Mouse (Mus musculus): Measurements from ENCODE around the gene Ankrd44. TPM values are rescaled to one million over a fixed set of nuclear protein-coding genes. Genes with fewer than 3 reads are reported as not detected.

Ankrd44 gene
- total RNA-seq, 1 experiment, result 10.2 TPM

DNA sequence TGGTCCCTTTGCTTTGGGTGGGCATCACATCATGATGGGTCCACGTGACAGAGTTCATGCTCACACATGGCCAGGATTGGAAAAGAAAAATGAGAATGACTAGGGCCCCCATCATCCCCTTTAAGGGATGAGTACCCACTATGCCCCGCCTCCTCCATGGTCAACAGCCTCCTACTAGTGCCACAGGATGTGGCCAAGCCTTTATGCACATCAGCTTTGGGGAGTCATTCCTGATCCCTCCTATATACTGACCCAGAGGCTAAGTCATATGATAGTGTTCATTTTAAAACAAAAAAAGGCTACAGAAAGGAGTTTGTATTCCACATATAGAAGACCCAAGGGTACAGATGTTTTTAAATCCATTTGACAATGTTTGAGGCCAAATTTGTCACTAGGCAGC, 287.1 kb downstream of the Ankrd44 start:
- H3K9ac ChIP-seq (ENCODE audit: insufficient read depth, low read depth, low read length, poor library complexity, severe bottlenecking), result no peak overlapping the region
- no peak overlapping the region for H3K4me3 ChIP-seq (ENCODE audit: insufficient read depth in 1 of 2, low read depth in 1 of 2, low read length in 2 of 2, poor library complexity in 1 of 2, severe bottlenecking in 1 of 2)
- no peaks in the 10 kb centered on the region for H3K36me3 ChIP-seq (ENCODE audit: control insufficient read depth, insufficient read depth, low read length, poor library complexity, severe bottlenecking)
- no peak for DNase-seq (ENCODE audit: low read depth, low spot score)
- no peaks in the 10 kb centered on the region for H3K9me3 ChIP-seq (ENCODE audit: control insufficient read depth, insufficient read depth, low read depth, low read length)
- H3K4me1 ChIP-seq (ENCODE audit: control insufficient read depth in 2 of 2, insufficient read depth in 2 of 2, low read length in 2 of 2, poor library complexity in 1 of 2), result no peaks in the 10 kb centered on the region
- no peak for TF ChIP-seq ZNF384 (IDR thresholded peaks at IDR 0.05; ENCODE audit: low read depth, low read length)
- TF ChIP-seq CHD2 (IDR thresholded peaks at IDR 0.05; ENCODE audit: low read depth, low read length), result no peak
- TF ChIP-seq HCFC1 (IDR thresholded peaks at IDR 0.05; ENCODE audit: borderline replicate concordance, insufficient read depth, low read length), result no peak
- in situ Hi-C loops (cut with MboI; ENCODE audit: low sequenced_read_pairs in 2 of 2, unreplicated experiment in 2 of 2), result no loop called here
- no peak overlapping the region for H3K27ac ChIP-seq (ENCODE audit: insufficient read depth, low read depth, low read length, poor library complexity, severe bottlenecking)

- TF ChIP-seq ZC3H11A (IDR thresholded peaks at IDR 0.05; ENCODE audit: borderline replicate concordance, low read depth, low read length) (no peak), MAFK (IDR thresholded peaks at IDR 0.05; ENCODE audit: insufficient read depth, low read depth, low read length) (no peak), ZNF384 (IDR thresholded peaks at IDR 0.05; ENCODE audit: low read depth, low read length) (no peak), HCFC1 (IDR thresholded peaks at IDR 0.05; ENCODE audit: borderline replicate concordance, insufficient read depth, low read length) (no peak), CHD2 (IDR thresholded peaks at IDR 0.05; ENCODE audit: low read depth, low read length) (no peak)
- in situ Hi-C loops (cut with MboI; ENCODE audit: low sequenced_read_pairs in 2 of 2, unreplicated experiment in 2 of 2), result no loop called here
- DNase-seq (ENCODE audit: low read depth, low spot score), result no peak
- no peak overlapping the region for H3K4me3 ChIP-seq (ENCODE audit: insufficient read depth in 1 of 2, low read depth in 1 of 2, low read length in 2 of 2, poor library complexity in 1 of 2, severe bottlenecking in 1 of 2)
- no peaks in the 10 kb centered on the region for H3K4me1 ChIP-seq (ENCODE audit: control insufficient read depth in 2 of 2, insufficient read depth in 2 of 2, low read length in 2 of 2, poor library complexity in 1 of 2)
- no peaks in the 10 kb centered on the region for H3K9me3 ChIP-seq (ENCODE audit: control insufficient read depth, insufficient read depth, low read depth, low read length)
- no peak overlapping the region for H3K9ac ChIP-seq (ENCODE audit: insufficient read depth, low read depth, low read length, poor library complexity, severe bottlenecking)
- H3K27ac ChIP-seq (ENCODE audit: insufficient read depth, low read depth, low read length, poor library complexity, severe bottlenecking), result no peak overlapping the region
- no peaks in the 10 kb centered on the region for H3K36me3 ChIP-seq (ENCODE audit: control insufficient read depth, insufficient read depth, low read length, poor library complexity, severe bottlenecking)
Measured at GRCm38 (mm10) chr1:54637340-54637739, 288.8 kb downstream of the Ankrd44 start.

- in situ Hi-C loops (cut with MboI; ENCODE audit: low sequenced_read_pairs in 2 of 2, unreplicated experiment in 2 of 2), result no loop called here
- Histone ChIP-seq H3K9me3 (ENCODE audit: control insufficient read depth, insufficient read depth, low read depth, low read length) (no peaks in the 10 kb centered on the region), H3K27ac (ENCODE audit: insufficient read depth, low read depth, low read length, poor library complexity, severe bottlenecking) (no peak overlapping the region), H3K4me1 (ENCODE audit: control insufficient read depth in 2 of 2, insufficient read depth in 2 of 2, low read length in 2 of 2, poor library complexity in 1 of 2) (no peaks in the 10 kb centered on the region), H3K4me3 (ENCODE audit: insufficient read depth in 1 of 2, low read depth in 1 of 2, low read length in 2 of 2, poor library complexity in 1 of 2, severe bottlenecking in 1 of 2) (no peak overlapping the region), H3K36me3 (ENCODE audit: control insufficient read depth, insufficient read depth, low read length, poor library complexity, severe bottlenecking) (no peaks in the 10 kb centered on the region), H3K9ac (ENCODE audit: insufficient read depth, low read depth, low read length, poor library complexity, severe bottlenecking) (no peak overlapping the region)
- TF ChIP-seq CHD2 (IDR thresholded peaks at IDR 0.05; ENCODE audit: low read depth, low read length) (no peak), ZNF384 (IDR thresholded peaks at IDR 0.05; ENCODE audit: low read depth, low read length) (no peak), MAFK (IDR thresholded peaks at IDR 0.05; ENCODE audit: insufficient read depth, low read depth, low read length) (no peak), ZC3H11A (IDR thresholded peaks at IDR 0.05; ENCODE audit: borderline replicate concordance, low read depth, low read length) (no peak)
- DNase-seq (ENCODE audit: low read depth, low spot score), result no peak
Measured at GRCm38 (mm10) chr1:54629106-54629505, 297.1 kb downstream of the Ankrd44 start.

- no peaks in the 10 kb centered on the region for H3K9me3 ChIP-seq (ENCODE audit: control insufficient read depth, insufficient read depth, low read depth, low read length)
- H3K4me1 ChIP-seq (ENCODE audit: control insufficient read depth in 2 of 2, insufficient read depth in 2 of 2, low read length in 2 of 2, poor library complexity in 1 of 2), result peaks cover 0 to 5% of the 10 kb centered on the region in 2 experiments; a peak in 1 of 4 replicates
- H3K36me3 ChIP-seq (ENCODE audit: control insufficient read depth, insufficient read depth, low read length, poor library complexity, severe bottlenecking), result no peaks in the 10 kb centered on the region
- in situ Hi-C loops (cut with MboI; ENCODE audit: low sequenced_read_pairs in 2 of 2, unreplicated experiment in 2 of 2), result no loop called here
- no peak overlapping the region for H3K27ac ChIP-seq (ENCODE audit: insufficient read depth, low read depth, low read length, poor library complexity, severe bottlenecking)
- no peak for DNase-seq (ENCODE audit: low read depth, low spot score)
- no peak overlapping the region for H3K4me3 ChIP-seq (ENCODE audit: insufficient read depth in 1 of 2, low read depth in 1 of 2, low read length in 2 of 2, poor library complexity in 1 of 2, severe bottlenecking in 1 of 2)
- TF ChIP-seq HCFC1 (IDR thresholded peaks at IDR 0.05; ENCODE audit: borderline replicate concordance, insufficient read depth, low read length), result no peak
- TF ChIP-seq ZNF384 (IDR thresholded peaks at IDR 0.05; ENCODE audit: low read depth, low read length), result no peak
- no peak for TF ChIP-seq CHD2 (IDR thresholded peaks at IDR 0.05; ENCODE audit: low read depth, low read length)
- no peak for TF ChIP-seq ZC3H11A (IDR thresholded peaks at IDR 0.05; ENCODE audit: borderline replicate concordance, low read depth, low read length)
- TF ChIP-seq MAFK (IDR thresholded peaks at IDR 0.05; ENCODE audit: insufficient read depth, low read depth, low read length), result no peak
- no peak overlapping the region for H3K9ac ChIP-seq (ENCODE audit: insufficient read depth, low read depth, low read length, poor library complexity, severe bottlenecking)
Measured at GRCm38 (mm10) chr1:54614963-54615362, 311.2 kb downstream of the Ankrd44 start.

GRCm38 (mm10) chr1:54612344-54612743, 313.8 kb downstream of the Ankrd44 start:
- H3K27ac ChIP-seq (ENCODE audit: insufficient read depth, low read depth, low read length, poor library complexity, severe bottlenecking), result no peak overlapping the region
- H3K4me3 ChIP-seq (ENCODE audit: insufficient read depth in 1 of 2, low read depth in 1 of 2, low read length in 2 of 2, poor library complexity in 1 of 2, severe bottlenecking in 1 of 2), result no peak overlapping the region
- TF ChIP-seq MAFK (IDR thresholded peaks at IDR 0.05; ENCODE audit: insufficient read depth, low read depth, low read length) (no peak), ZNF384 (IDR thresholded peaks at IDR 0.05; ENCODE audit: low read depth, low read length) (no peak), CHD2 (IDR thresholded peaks at IDR 0.05; ENCODE audit: low read depth, low read length) (no peak), ZC3H11A (IDR thresholded peaks at IDR 0.05; ENCODE audit: borderline replicate concordance, low read depth, low read length) (no peak), HCFC1 (IDR thresholded peaks at IDR 0.05; ENCODE audit: borderline replicate concordance, insufficient read depth, low read length) (no peak)
- no peak overlapping the region for H3K9ac ChIP-seq (ENCODE audit: insufficient read depth, low read depth, low read length, poor library complexity, severe bottlenecking)
- no peak for DNase-seq (ENCODE audit: low read depth, low spot score)
- no peaks in the 10 kb centered on the region for H3K36me3 ChIP-seq (ENCODE audit: control insufficient read depth, insufficient read depth, low read length, poor library complexity, severe bottlenecking)
- in situ Hi-C loops (cut with MboI; ENCODE audit: low sequenced_read_pairs in 2 of 2, unreplicated experiment in 2 of 2), result no loop called here
- H3K4me1 ChIP-seq (ENCODE audit: control insufficient read depth in 2 of 2, insufficient read depth in 2 of 2, low read length in 2 of 2, poor library complexity in 1 of 2), result peaks cover 0 to 5% of the 10 kb centered on the region in 2 experiments; a peak in 1 of 4 replicates
- H3K9me3 ChIP-seq (ENCODE audit: control insufficient read depth, insufficient read depth, low read depth, low read length), result no peaks in the 10 kb centered on the region

Measured in ES-E14 (cell line).